Mouse (Mus musculus) lung, embryonic 16.5 days (tissue): ENCODE data around the gene Spata18. TPM values are rescaled to one million over a fixed set of nuclear protein-coding genes. Genes with fewer than 3 reads are reported as not detected.

Experiments used
- ATAC-seq: fragments of 200-750 bp; cut with Nextera tagmentation; 2 replicates; pipeline ENCODE4 v1.8.0; 2017; ENCODE audit warnings: low read depth, mild to moderate bottlenecking, moderate library complexity
- H3K27ac ChIP-seq: fragments of 300-500 bp; sonication (generic); 2 replicates; pipeline ENCODE4 v1.5.1; 2014; ENCODE audit warnings: mild to moderate bottlenecking, control low read depth, low read length
- H3K27me3 ChIP-seq: fragments of 300-500 bp; sonication (generic); 2 replicates; pipeline ENCODE4 v1.6.1; 2014; ENCODE audit warnings: low read depth, low read length, mixed read lengths; ENCODE audit not compliant: control insufficient read depth, insufficient read depth
- H3K36me3 ChIP-seq: fragments of 300-500 bp; sonication (generic); 2 replicates; pipeline ENCODE4 v1.6.1; 2014; ENCODE audit warnings: low read length; ENCODE audit not compliant: control insufficient read depth, insufficient read depth
- H3K4me1 ChIP-seq: fragments of 300-500 bp; sonication (generic); replicated peaks from 2 replicates; pipeline ENCODE4 v1.6.1; 2014; ENCODE audit warnings: low read length, mixed read lengths; ENCODE audit not compliant: control insufficient read depth, insufficient read depth
- H3K4me2 ChIP-seq: fragments of 300-500 bp; sonication (generic); 2 replicates; pipeline ENCODE4 v1.6.1; 2014; ENCODE audit warnings: low read depth, low read length, control low read depth
- H3K4me3 ChIP-seq: fragments of 300-500 bp; sonication (generic); 2 replicates; pipeline ENCODE4 v1.5.1; 2014; ENCODE audit warnings: mild to moderate bottlenecking, low read length, control low read depth
- H3K9ac ChIP-seq: fragments of 300-500 bp; sonication (generic); 2 replicates; pipeline ENCODE4 v1.6.1; 2014; ENCODE audit warnings: low read length, control low read depth
- H3K9me3 ChIP-seq: fragments of 300-500 bp; sonication (generic); 2 replicates; pipeline ENCODE4 v1.6.1; 2016; ENCODE audit warnings: low read length; ENCODE audit not compliant: control insufficient read depth
- WGBS: fragments of 180-500 bp; shearing (Covaris S2); extraction: QIAGEN DNeasy Blood & Tissue Kit; methylation state at CpG from one replicate; pipeline ENCODE4 v1.1.7; 2014; 5-methylcytosine and 5-hydroxymethylcytosine counted together
- polyA plus RNA-seq: library from polyadenylated mRNA; unstranded; fragments of >200 nt; fragmentation: Nextera tagmentation; extraction: Ambion mirVana; gene quantifications from 2 replicates; pipeline ENCODE4 v1.2.1, GENCODE M21; 2015

Gene Spata18
- polyA plus RNA-seq, 1 experiment from 2014 or later = 4.3 TPM

GRCm38 (mm10) chr5:73642091-73642490 is 9.1 kb upstream of the Spata18 start:
- Histone ChIP-seq H3K9ac (no peak overlapping the region), H3K9me3 (no peaks in the 10 kb centered on the region), H3K4me3 (no peak overlapping the region), H3K36me3 (peaks cover 3% of the 10 kb centered on the region; the same call in 1 of the 2 replicates), H3K27me3 (no peaks in the 10 kb centered on the region), H3K27ac (no peak overlapping the region), H3K4me2 (no peak overlapping the region), H3K4me1 (peaks cover 6% of the 10 kb centered on the region)
- 84% methylated on average over 4 of the region's 4 CpGs for WGBS
- no peak for ATAC-seq

DNA sequence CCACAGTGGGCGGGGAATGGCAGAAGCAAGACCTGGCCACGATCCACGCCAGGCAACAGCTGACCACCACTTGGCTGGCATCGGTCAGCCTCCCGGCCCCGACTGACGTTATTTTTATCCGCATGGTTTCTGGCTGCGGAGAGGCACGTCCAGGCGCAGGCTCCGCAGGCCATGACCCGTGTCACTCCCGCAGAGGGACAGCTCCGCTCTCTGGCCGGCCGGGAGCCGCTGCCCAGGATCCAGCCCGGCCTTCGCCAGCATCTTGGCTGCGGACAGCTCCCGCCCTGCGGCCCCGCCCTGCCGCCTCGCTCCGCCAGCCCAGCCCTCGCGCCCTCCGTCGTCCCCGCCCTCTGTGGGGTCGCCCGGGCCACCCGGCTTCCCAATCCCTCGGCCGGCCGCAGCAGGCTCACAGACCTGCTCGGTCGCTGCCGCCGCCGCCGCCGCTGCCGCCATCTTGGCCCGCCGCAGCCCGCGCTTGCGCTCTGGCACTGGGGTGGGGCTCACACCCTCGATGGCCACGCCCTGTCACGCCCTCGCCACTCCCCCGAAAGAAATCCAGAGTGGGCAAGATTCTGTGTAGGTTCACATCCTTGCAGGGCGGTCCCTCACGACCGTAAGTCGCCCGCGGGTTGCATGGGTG is 3.8 kb upstream of the Spata18 start, which contains the start of gene Sgcb:
Sgcb (minus strand) TSS at position 530 of the 640 bp plus-strand sequence.
- Histone ChIP-seq H3K4me2 (peak within 1 kb of the TSS; percentile 75), H3K27ac (peak within 1 kb of the TSS; percentile 37; the same call in 1 of the 2 replicates), H3K4me3 (peak within 1 kb of the TSS; percentile 86), H3K36me3 (no peaks in the 10 kb centered on the region; the same call in 1 of the 2 replicates), H3K9ac (peak within 1 kb of the TSS; percentile 79), H3K9me3 (no peaks in the 10 kb centered on the region), H3K4me1 (peaks cover 27% of the 10 kb centered on the region), H3K27me3 (peaks cover 36% of the 10 kb centered on the region)
- peak; percentile 85 for ATAC-seq
- under 1% methylated on average over 59 of the region's 62 CpGs for WGBS

- H3K27me3 ChIP-seq = peaks cover 45% of the 10 kb centered on the region
- peak overlapping the region; percentile 57; the same call in 1 of the 2 replicates for H3K9ac ChIP-seq
- H3K4me2 ChIP-seq = peak overlapping the region; percentile 100
- peak overlapping the region; percentile 63 for H3K4me3 ChIP-seq
- no peaks in the 10 kb centered on the region for H3K36me3 ChIP-seq
- no peak for ATAC-seq
- WGBS = 3% methylated on average over 15 of the region's 15 CpGs
- peaks cover 27% of the 10 kb centered on the region for H3K4me1 ChIP-seq
- H3K27ac ChIP-seq = no peak overlapping the region
- no peaks in the 10 kb centered on the region for H3K9me3 ChIP-seq
Observed at GRCm38 (mm10) chr5:73650365-73650964, 714 bp upstream of the Spata18 start.

GRCm38 (mm10) chr5:73651855-73652201 is 649 bp downstream of the Spata18 start:
- peaks cover 23% of the 10 kb centered on the region for H3K4me1 ChIP-seq
- no peaks in the 10 kb centered on the region for H3K36me3 ChIP-seq
- peaks cover 45% of the 10 kb centered on the region for H3K27me3 ChIP-seq
- H3K9me3 ChIP-seq = no peaks in the 10 kb centered on the region
- WGBS = 0% methylated on average over 4 of the region's 4 CpGs
- peak overlapping the region; percentile 100 for H3K4me2 ChIP-seq
- peak overlapping the region; percentile 63 for H3K4me3 ChIP-seq
- H3K27ac ChIP-seq = no peak overlapping the region
- ATAC-seq = no peak; the same call in 1 of the 2 replicates
- no peak overlapping the region for H3K9ac ChIP-seq

DNA sequence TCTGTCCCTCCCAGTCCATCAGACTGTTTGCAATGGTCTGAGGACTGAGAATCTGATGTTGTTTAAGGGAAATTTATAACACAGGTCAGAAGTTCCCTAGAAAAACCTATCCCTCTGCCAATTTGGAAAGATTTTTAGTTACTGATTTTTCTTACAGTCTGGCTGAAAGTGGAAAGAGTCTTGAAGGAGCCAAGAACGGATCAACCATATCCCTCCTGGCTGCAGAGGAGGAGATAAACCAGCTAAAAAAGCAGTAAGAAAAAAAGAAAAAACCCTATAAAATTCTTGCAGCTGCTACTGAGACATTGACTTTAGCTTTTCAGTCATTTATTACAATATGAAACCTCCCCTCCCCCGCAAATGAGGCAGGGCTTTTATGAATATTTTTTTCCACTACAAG is 15.5 kb downstream of the Spata18 start:
- ATAC-seq = no peak
- whole genome bisulfite sequencing = 60% methylated on average over 2 of the region's 2 CpGs

GRCm38 (mm10) chr5:73667877-73668276 is 16.7 kb downstream of the Spata18 start:
- Histone ChIP-seq H3K4me3 (no peak overlapping the region), H3K36me3 (no peaks in the 10 kb centered on the region)
- WGBS = 65% methylated on average over 2 of the region's 2 CpGs

More for the DNA sequence above, 15.5 kb downstream of the Spata18 start:
- Histone ChIP-seq H3K27ac (no peak overlapping the region), H3K36me3 (no peaks in the 10 kb centered on the region), H3K4me2 (no peak overlapping the region), H3K9ac (no peak overlapping the region), H3K27me3 (no peaks in the 10 kb centered on the region), H3K9me3 (no peaks in the 10 kb centered on the region), H3K4me1 (no peaks in the 10 kb centered on the region), H3K4me3 (no peak overlapping the region)

DNA sequence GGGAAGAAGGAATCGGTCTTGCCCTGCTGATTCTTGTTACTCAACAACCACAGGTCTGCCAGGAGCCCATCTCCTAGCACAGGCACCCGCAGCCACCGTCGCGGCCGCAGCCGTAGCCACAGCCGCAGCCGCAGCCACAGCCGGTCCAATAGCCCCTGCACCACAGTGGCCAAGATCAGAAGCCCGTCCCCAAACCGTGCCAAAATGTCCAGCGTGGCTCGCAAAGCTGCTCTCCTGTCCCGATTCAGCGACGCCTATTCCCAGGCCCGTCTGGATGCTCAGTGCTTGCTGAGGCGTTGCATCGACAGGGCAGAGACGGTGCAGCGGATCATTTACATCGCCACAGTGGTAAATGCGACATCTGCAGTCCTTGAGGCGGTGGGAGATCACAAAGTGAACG is 18.2 kb downstream of the Spata18 start:
- Histone ChIP-seq H3K27me3 (no peaks in the 10 kb centered on the region), H3K9ac (no peak overlapping the region), H3K9me3 (no peaks in the 10 kb centered on the region), H3K4me1 (no peaks in the 10 kb centered on the region), H3K4me3 (no peak overlapping the region), H3K4me2 (no peak overlapping the region), H3K36me3 (no peaks in the 10 kb centered on the region), H3K27ac (no peak overlapping the region)
- WGBS = 47% methylated on average over 26 of the region's 26 CpGs
- ATAC-seq = no peak

More at GRCm38 (mm10) chr5:73667877-73668276, 16.7 kb downstream of the Spata18 start:
- no peak for ATAC-seq
- Histone ChIP-seq H3K4me1 (no peaks in the 10 kb centered on the region), H3K9me3 (no peaks in the 10 kb centered on the region), H3K9ac (no peak overlapping the region), H3K27me3 (no peaks in the 10 kb centered on the region), H3K4me2 (no peak overlapping the region), H3K27ac (no peak overlapping the region)

- Histone ChIP-seq H3K4me1 (no peaks in the 10 kb centered on the region), H3K9me3 (no peaks in the 10 kb centered on the region), H3K27me3 (no peaks in the 10 kb centered on the region), H3K36me3 (no peaks in the 10 kb centered on the region), H3K4me3 (no peak overlapping the region), H3K27ac (no peak overlapping the region), H3K4me2 (no peak overlapping the region), H3K9ac (no peak overlapping the region)
- no peak for ATAC-seq
- WGBS = 73% methylated on average over 3 of the region's 3 CpGs
Observed at GRCm38 (mm10) chr5:73675604-73676003, 24.4 kb downstream of the Spata18 start.

GRCm38 (mm10) chr5:73676626-73677025 is 25.4 kb downstream of the Spata18 start:
- Histone ChIP-seq H3K4me2 (peak overlapping the region; percentile 42), H3K9ac (no peak overlapping the region), H3K4me1 (no peaks in the 10 kb centered on the region), H3K4me3 (peak overlapping the region; percentile 26; the same call in 1 of the 2 replicates), H3K27me3 (no peaks in the 10 kb centered on the region), H3K27ac (no peak overlapping the region), H3K36me3 (no peaks in the 10 kb centered on the region), H3K9me3 (no peaks in the 10 kb centered on the region)
- no peak; the same call in 1 of the 2 replicates for ATAC-seq
- 54% methylated on average over 13 of the region's 13 CpGs for WGBS
